Mouse (Mus musculus): Measurements from ENCODE around the gene Ifitm7. TPM values are rescaled to one million over a fixed set of nuclear protein-coding genes. Genes with fewer than 3 reads are reported as not detected.
"Not testable (repeated sequence)": the region's sequence is repeated elsewhere in the genome, so short reads cannot be mapped to it uniquely, and the experiment has no call there.

Ifitm7 gene
- polyA plus RNA-seq, 1 experiment from 2014 or later = 0.56 TPM

DNA sequence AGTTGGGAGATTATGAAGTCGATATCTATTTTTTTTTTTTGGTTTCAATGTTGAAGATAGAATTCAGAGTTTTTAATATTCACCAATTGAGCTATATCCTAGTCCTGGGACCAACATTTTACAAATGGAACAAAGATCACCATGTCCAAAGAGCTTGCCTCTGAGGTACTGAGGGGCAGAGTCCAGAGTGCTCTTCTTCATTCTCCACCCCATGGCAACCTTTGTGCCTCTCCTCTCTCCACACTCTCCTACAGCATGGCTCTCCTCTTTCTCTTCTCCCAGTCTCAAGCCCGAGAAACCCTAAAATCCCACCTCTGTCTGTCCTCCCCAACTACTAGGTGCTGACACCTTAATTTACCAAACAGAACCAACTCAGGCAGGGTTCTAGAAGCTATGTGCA is 18.0 kb upstream of the Ifitm7 start:
- H3K27ac ChIP-seq (replicated peaks) = no peak overlapping the region

GRCm38 (mm10) chr16:14004170-14004569 is 17.5 kb upstream of the Ifitm7 start:
- Histone ChIP-seq H3K27me3 (replicated peaks; ENCODE audit: low read depth, poor library complexity, severe bottlenecking) (no peaks in the 10 kb centered on the region), H3K4me3 (no peak overlapping the region), H3K36me3 (replicated peaks) (no peaks in the 10 kb centered on the region), H3K4me1 (0 out of 2 replicates have a peak, but pooled peaks cover 3% of the 10 kb centered on the region), H3K27ac (replicated peaks) (no peak overlapping the region), H3K9me3 (no peaks in the 10 kb centered on the region)
- peak; percentile 18 for DNase-seq (ENCODE audit: low spot score)
- 30% methylated on average over 3 of the region's 3 CpGs for WGBS

More for the DNA sequence above, 18.0 kb upstream of the Ifitm7 start:
- Histone ChIP-seq H3K9me3 (no peaks in the 10 kb centered on the region), H3K27me3 (replicated peaks; ENCODE audit: low read depth, poor library complexity, severe bottlenecking) (no peaks in the 10 kb centered on the region), H3K4me1 (0 out of 2 replicates have a peak, but pooled peaks cover 3% of the 10 kb centered on the region), H3K4me3 (no peak overlapping the region), H3K36me3 (replicated peaks) (no peaks in the 10 kb centered on the region)
- DNase-seq (ENCODE audit: low spot score) = no peak
- WGBS = 85% methylated on average over 2 of the region's 2 CpGs

DNA sequence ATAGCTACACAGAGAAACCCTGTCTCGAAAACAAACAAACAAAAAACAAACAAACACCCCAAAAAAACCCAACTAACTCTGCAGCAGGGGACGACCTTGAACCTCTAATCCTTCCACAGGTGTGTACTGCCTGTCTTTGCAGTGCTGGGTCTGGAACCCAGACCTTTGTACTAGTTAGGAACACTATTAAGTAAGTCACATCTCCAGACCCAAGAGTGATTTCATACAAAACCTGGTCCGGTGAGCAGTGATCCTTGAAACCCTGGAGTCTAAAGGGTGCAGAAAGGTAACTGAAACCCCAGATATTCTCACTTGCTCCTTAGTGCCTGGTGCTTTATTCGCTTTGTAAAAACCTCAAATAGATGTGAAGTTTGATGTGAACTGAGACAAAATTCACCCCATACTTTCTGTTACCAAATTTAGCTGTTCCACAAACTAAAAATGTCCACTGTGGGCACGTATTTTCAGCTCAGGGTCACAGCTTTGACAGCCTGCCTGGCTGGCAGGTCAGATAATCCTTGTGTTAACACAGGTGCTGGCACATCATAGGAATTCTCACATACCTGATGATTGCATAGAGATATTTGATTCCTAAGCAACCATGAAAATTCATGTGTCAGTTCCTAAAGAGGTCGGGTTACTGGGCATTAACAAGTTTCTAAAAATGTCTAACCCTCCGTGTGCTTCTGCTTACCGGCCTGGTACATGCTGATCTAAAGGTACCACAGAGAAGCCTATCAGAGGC is 16.9 kb upstream of the Ifitm7 start:
- no peak for DNase-seq (ENCODE audit: low spot score)
- H3K27me3 ChIP-seq (replicated peaks; ENCODE audit: low read depth, poor library complexity, severe bottlenecking) = no peaks in the 10 kb centered on the region
- 68% methylated on average over 8 of the region's 8 CpGs for WGBS
- H3K9me3 ChIP-seq = no peaks in the 10 kb centered on the region
- H3K27ac ChIP-seq (replicated peaks) = no peak overlapping the region
- H3K4me3 ChIP-seq = no peak overlapping the region
- no peaks in the 10 kb centered on the region for H3K36me3 ChIP-seq (replicated peaks)
- 0 out of 2 replicates have a peak, but pooled peaks cover 3% of the 10 kb centered on the region for H3K4me1 ChIP-seq

DNA sequence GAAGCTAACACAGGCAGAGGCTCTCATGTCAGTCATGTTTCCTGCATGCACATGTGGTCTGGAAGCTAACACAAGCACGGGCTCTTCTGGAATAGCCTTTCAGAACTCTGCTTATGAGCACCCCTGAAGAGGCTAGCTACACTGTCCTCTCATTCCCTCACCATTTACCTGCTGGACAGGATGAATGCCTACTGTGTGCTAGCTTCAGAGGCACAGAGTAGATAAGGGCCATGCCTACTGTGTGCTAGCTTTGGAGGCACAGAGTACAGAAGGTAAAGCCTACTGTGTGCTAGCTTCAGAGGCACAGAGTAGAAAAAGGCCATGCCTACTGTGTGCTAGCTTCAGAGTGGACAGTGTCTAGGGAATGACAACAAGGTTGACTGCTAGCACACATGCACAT is 7.8 kb upstream of the Ifitm7 start:
- H3K27me3 ChIP-seq (replicated peaks; ENCODE audit: low read depth, poor library complexity, severe bottlenecking) = no peaks in the 10 kb centered on the region
- H3K9me3 ChIP-seq = no peaks in the 10 kb centered on the region
- no peak overlapping the region for H3K4me3 ChIP-seq
- no peaks in the 10 kb centered on the region for H3K4me1 ChIP-seq
- H3K27ac ChIP-seq (replicated peaks) = no peak overlapping the region
- no peak for DNase-seq (ENCODE audit: low spot score)
- no peaks in the 10 kb centered on the region for H3K36me3 ChIP-seq (replicated peaks)
- 91% methylated on average over 1 of the region's 1 CpGs for WGBS

GRCm38 (mm10) chr16:13994076-13994475 is 7.4 kb upstream of the Ifitm7 start:
- no peaks in the 10 kb centered on the region for H3K36me3 ChIP-seq (replicated peaks)
- DNase-seq (ENCODE audit: low spot score) = no peak
- no peak overlapping the region for H3K4me3 ChIP-seq
- H3K27ac ChIP-seq (replicated peaks) = no peak overlapping the region
- no peaks in the 10 kb centered on the region for H3K9me3 ChIP-seq
- 84% methylated on average over 1 of the region's 1 CpGs for whole genome bisulfite sequencing
- no peaks in the 10 kb centered on the region for H3K4me1 ChIP-seq
- H3K27me3 ChIP-seq (replicated peaks; ENCODE audit: low read depth, poor library complexity, severe bottlenecking) = no peaks in the 10 kb centered on the region

GRCm38 (mm10) chr16:13992518-13993248 is 6.0 kb upstream of the Ifitm7 start:
- 89% methylated on average over 11 of the region's 11 CpGs for WGBS
- Histone ChIP-seq H3K9me3 (no peaks in the 10 kb centered on the region), H3K27ac (replicated peaks) (no peak overlapping the region), H3K36me3 (replicated peaks) (no peaks in the 10 kb centered on the region), H3K27me3 (replicated peaks; ENCODE audit: low read depth, poor library complexity, severe bottlenecking) (no peaks in the 10 kb centered on the region; the same call in 1 of the 2 replicates), H3K4me1 (peaks cover 1% of the 10 kb centered on the region), H3K4me3 (no peak overlapping the region)
- DNase-seq (ENCODE audit: low spot score) = no peak

DNA sequence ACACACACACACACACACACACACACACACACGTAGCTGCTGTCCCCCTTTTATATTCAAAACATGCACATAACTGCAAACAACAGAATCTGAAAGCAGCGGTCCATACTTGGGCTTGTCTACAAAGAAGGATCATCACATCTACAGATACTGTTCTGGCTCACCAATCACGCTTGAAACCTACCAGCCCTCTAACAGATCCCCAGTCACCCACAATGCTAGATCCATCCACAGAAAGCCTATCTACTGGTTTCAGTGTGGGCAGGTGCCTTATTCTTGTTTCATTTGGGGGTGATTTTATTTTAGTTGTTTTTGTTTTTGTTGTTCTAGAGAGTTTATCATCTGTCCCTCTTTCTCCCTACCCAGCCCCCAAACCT is 503 bp downstream of the Ifitm7 start:
- Histone ChIP-seq H3K9me3 (no peaks in the 10 kb centered on the region), H3K27ac (replicated peaks) (peak overlapping the region; percentile 84; the same call in 1 of the 2 replicates), H3K36me3 (replicated peaks) (no peaks in the 10 kb centered on the region), H3K27me3 (replicated peaks; ENCODE audit: low read depth, poor library complexity, severe bottlenecking) (no peaks in the 10 kb centered on the region; the same call in none of the 2 replicates), H3K4me3 (peak overlapping the region; percentile 70), H3K4me1 (peaks cover 17% of the 10 kb centered on the region)
- 66% methylated on average over 3 of the region's 3 CpGs for WGBS
- no peak for DNase-seq (ENCODE audit: low spot score)

DNA sequence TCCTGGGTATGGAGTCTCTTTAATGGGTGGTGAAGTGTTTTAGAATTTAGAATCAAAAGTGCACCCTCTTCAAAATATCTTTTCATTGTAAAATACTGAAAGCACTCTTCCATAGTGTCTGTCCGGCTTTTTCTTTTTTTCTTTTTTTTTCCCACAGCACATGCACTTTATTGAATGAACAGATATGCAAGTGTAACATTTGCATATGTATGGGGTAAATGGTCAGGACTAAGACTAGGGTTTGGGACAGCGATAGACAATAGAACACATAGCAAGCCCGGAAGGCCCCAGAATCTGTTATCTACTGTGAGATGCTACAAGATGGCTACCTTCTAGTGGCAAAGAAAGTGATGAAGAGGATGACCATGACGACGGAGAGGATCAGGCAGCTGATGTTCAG is 3.5 kb downstream of the Ifitm7 start:
- no peaks in the 10 kb centered on the region; the same call in none of the 2 replicates for H3K27me3 ChIP-seq (replicated peaks; ENCODE audit: low read depth, poor library complexity, severe bottlenecking)
- no peaks in the 10 kb centered on the region for H3K9me3 ChIP-seq
- no peak for DNase-seq (ENCODE audit: low spot score)
- H3K36me3 ChIP-seq (replicated peaks) = no peaks in the 10 kb centered on the region
- no peak overlapping the region for H3K27ac ChIP-seq (replicated peaks)
- H3K4me1 ChIP-seq = peaks cover 17% of the 10 kb centered on the region
- 87% methylated on average over 5 of the region's 5 CpGs for WGBS
- no peak overlapping the region for H3K4me3 ChIP-seq

DNA sequence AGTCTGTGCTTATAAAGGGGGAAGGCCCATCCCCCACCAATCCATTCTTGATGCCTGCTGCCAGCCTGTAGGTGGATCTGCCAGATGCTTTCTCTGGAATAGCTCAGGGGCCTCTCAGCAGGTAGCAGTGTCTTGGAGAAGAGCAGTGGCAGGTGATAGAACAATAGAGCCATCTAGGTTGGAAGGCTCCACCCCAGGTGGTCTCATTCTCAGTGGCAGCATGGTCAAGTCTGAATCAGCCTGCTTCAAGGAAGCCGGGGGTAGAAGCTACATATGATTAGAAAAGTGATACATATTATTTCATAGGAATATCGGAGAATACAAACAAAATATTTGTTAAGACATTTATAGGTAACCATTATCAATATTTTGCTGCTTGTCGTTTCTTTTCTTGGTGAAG is 5.0 kb downstream of the Ifitm7 start:
- H3K36me3 ChIP-seq (replicated peaks); H3K9me3 ChIP-seq; H3K4me1 ChIP-seq; H3K4me3 ChIP-seq; DNase-seq (ENCODE audit: low spot score); H3K27ac ChIP-seq (replicated peaks); H3K27me3 ChIP-seq (replicated peaks; ENCODE audit: low read depth, poor library complexity, severe bottlenecking): not testable (repeated sequence)
- WGBS = 72% methylated on average over 3 of the region's 3 CpGs

GRCm38 (mm10) chr16:13977026-13977425 is 9.7 kb downstream of the Ifitm7 start:
- not testable (repeated sequence) for H3K36me3 ChIP-seq (replicated peaks); H3K4me1 ChIP-seq; H3K27me3 ChIP-seq (replicated peaks; ENCODE audit: low read depth, poor library complexity, severe bottlenecking); DNase-seq (ENCODE audit: low spot score); H3K4me3 ChIP-seq; H3K27ac ChIP-seq (replicated peaks); H3K9me3 ChIP-seq
- WGBS = 49% methylated on average over 1 of the region's 1 CpGs

- not testable (repeated sequence) for H3K4me1 ChIP-seq; H3K27me3 ChIP-seq (replicated peaks; ENCODE audit: low read depth, poor library complexity, severe bottlenecking); H3K4me3 ChIP-seq; H3K9me3 ChIP-seq; H3K27ac ChIP-seq (replicated peaks); H3K36me3 ChIP-seq (replicated peaks); DNase-seq (ENCODE audit: low spot score)
- 78% methylated on average over 4 of the region's 4 CpGs for WGBS
Observed at GRCm38 (mm10) chr16:13976358-13976896, 10.3 kb downstream of the Ifitm7 start.

DNA sequence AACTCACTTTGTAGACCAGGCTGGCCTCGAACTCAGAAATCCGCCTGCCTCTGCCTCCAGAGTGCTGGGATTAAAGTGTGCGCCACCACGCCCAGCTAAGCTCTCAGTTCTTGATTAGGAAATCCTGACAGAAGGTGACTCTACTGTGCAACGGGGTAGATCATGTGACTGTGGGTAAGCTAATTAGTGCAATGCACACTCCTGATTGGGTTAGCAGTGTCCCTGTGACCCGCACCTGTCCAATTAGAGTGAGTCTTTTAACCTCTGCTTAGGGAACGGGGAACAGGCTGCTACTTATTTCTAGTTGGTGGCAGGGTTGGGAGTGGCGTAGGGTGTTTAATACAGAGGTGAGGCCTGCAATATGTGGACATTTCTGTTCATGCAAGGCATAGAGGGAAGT is 14.6 kb downstream of the Ifitm7 start:
- no peak for DNase-seq (ENCODE audit: low spot score)
- H3K9me3 ChIP-seq = no peaks in the 10 kb centered on the region
- H3K27me3 ChIP-seq (replicated peaks; ENCODE audit: low read depth, poor library complexity, severe bottlenecking) = no peaks in the 10 kb centered on the region
- H3K4me3 ChIP-seq = no peak overlapping the region
- WGBS = 87% methylated on average over 8 of the region's 8 CpGs
- no peaks in the 10 kb centered on the region for H3K4me1 ChIP-seq
- no peaks in the 10 kb centered on the region for H3K36me3 ChIP-seq (replicated peaks)
- H3K27ac ChIP-seq (replicated peaks) = no peak overlapping the region

- no peaks in the 10 kb centered on the region for H3K36me3 ChIP-seq (replicated peaks)
- 86% methylated on average over 1 of the region's 1 CpGs for WGBS
- no peaks in the 10 kb centered on the region for H3K27me3 ChIP-seq (replicated peaks; ENCODE audit: low read depth, poor library complexity, severe bottlenecking)
- no peaks in the 10 kb centered on the region for H3K4me1 ChIP-seq
- H3K4me3 ChIP-seq = no peak overlapping the region
- H3K27ac ChIP-seq (replicated peaks) = no peak overlapping the region
- H3K9me3 ChIP-seq = no peaks in the 10 kb centered on the region
- no peak for DNase-seq (ENCODE audit: low spot score)
Observed at GRCm38 (mm10) chr16:13969096-13969495, 17.6 kb downstream of the Ifitm7 start.

Data from embryonic facial prominence, embryonic 10.5 days (tissue).